Mouse (Mus musculus) erythroblast, embryonic 14.5 days (primary cell): Measurements from ENCODE around the gene Neu4. TPM values are rescaled to one million over a fixed set of nuclear protein-coding genes. Genes with fewer than 3 reads are reported as not detected.
"Not testable (repeated sequence)": the region's sequence is repeated elsewhere in the genome, so short reads cannot be mapped to it uniquely, and the experiment has no call there.

Experiments
- H3K27me3 ChIP-seq: 2 replicates; pipeline ENCODE4 v1.6.1; 2012; ENCODE audit warnings: inconsistent platforms; ENCODE audit not compliant: control insufficient read depth
- H3K36me3 ChIP-seq: 2 replicates; pipeline ENCODE4 v1.6.1; 2012; ENCODE audit warnings: mild to moderate bottlenecking, inconsistent platforms; ENCODE audit not compliant: control insufficient read depth
- H3K4me1 ChIP-seq: 2 replicates; pipeline ENCODE4 v1.6.1; 2012; ENCODE audit warnings: inconsistent platforms; ENCODE audit not compliant: control insufficient read depth
- H3K4me3 ChIP-seq: replicated peaks from 2 replicates; pipeline ENCODE3; 2012; ENCODE audit warnings: moderate library complexity, mild to moderate bottlenecking, inconsistent platforms
- H3K9me3 ChIP-seq: 2 replicates; pipeline ENCODE4 v1.6.1; 2012; ENCODE audit warnings: low read length, inconsistent platforms, mixed read lengths; ENCODE audit not compliant: control insufficient read depth
- GATA1 ChIP-seq: IDR thresholded peaks from 2 replicates; pipeline ENCODE4 v1.6.1; 2012; ENCODE audit warnings: low read length, inconsistent platforms, mixed read lengths
- TAL1 ChIP-seq: IDR thresholded peaks from 3 replicates; pipeline ENCODE4 v1.6.1; 2012; ENCODE audit warnings: low read length, inconsistent platforms, mixed read lengths
- polyA plus RNA-seq: library from polyadenylated mRNA; stranded (reverse); fragments of >175 nt; gene quantifications from 2 replicates; pipeline ENCODE4 v1.2.3, GENCODE M21; 2012

Gene Neu4
- polyA plus RNA-seq, 1 experiment, result not detected

- H3K27me3 ChIP-seq, result no peaks in the 10 kb centered on the region
- no peak for TF ChIP-seq TAL1
- TF ChIP-seq GATA1, result no peak
- H3K4me3 ChIP-seq, result no peak within 1 kb of the TSS
- H3K36me3 ChIP-seq, result no peaks in the 10 kb centered on the region
- H3K9me3 ChIP-seq, result no peaks in the 10 kb centered on the region
- no peaks in the 10 kb centered on the region for H3K4me1 ChIP-seq
Measured at GRCm38 (mm10) chr1:94052373-94052772, 32.1 kb downstream of the Neu4 start, which contains the start of gene Pdcd1. Gene Pdcd1, minus strand, starts transcription at chr1:94052553.

- Histone ChIP-seq H3K36me3 (no peaks in the 10 kb centered on the region), H3K4me1 (no peaks in the 10 kb centered on the region), H3K9me3 (no peaks in the 10 kb centered on the region), H3K27me3 (no peaks in the 10 kb centered on the region), H3K4me3 (no peak overlapping the region)
- no peak for TF ChIP-seq GATA1
- no peak for TF ChIP-seq TAL1
Measured at GRCm38 (mm10) chr1:94053530-94054216, 33.4 kb downstream of the Neu4 start.

- no peak overlapping the region for H3K4me3 ChIP-seq
- no peaks in the 10 kb centered on the region for H3K36me3 ChIP-seq
- H3K27me3 ChIP-seq, result no peaks in the 10 kb centered on the region
- H3K4me1 ChIP-seq, result no peaks in the 10 kb centered on the region
- no peak for TF ChIP-seq GATA1
- TF ChIP-seq TAL1, result no peak
- H3K9me3 ChIP-seq, result no peaks in the 10 kb centered on the region
Measured at GRCm38 (mm10) chr1:94054481-94054880, 34.2 kb downstream of the Neu4 start.

GRCm38 (mm10) chr1:94055966-94056365 is 35.7 kb downstream of the Neu4 start:
- no peaks in the 10 kb centered on the region for H3K4me1 ChIP-seq
- H3K9me3 ChIP-seq, result no peaks in the 10 kb centered on the region
- no peak for TF ChIP-seq TAL1
- no peak for TF ChIP-seq GATA1
- H3K4me3 ChIP-seq, result no peak overlapping the region
- H3K36me3 ChIP-seq, result no peaks in the 10 kb centered on the region
- no peaks in the 10 kb centered on the region for H3K27me3 ChIP-seq

- Histone ChIP-seq H3K9me3 (no peaks in the 10 kb centered on the region), H3K27me3 (no peaks in the 10 kb centered on the region), H3K36me3 (no peaks in the 10 kb centered on the region), H3K4me1 (no peaks in the 10 kb centered on the region), H3K4me3 (no peak overlapping the region)
- no peak for TF ChIP-seq TAL1
- TF ChIP-seq GATA1, result no peak
Measured at GRCm38 (mm10) chr1:94057401-94057800, 37.1 kb downstream of the Neu4 start.

GRCm38 (mm10) chr1:94058281-94058680 is 38.0 kb downstream of the Neu4 start:
- not testable (repeated sequence) for H3K4me3 ChIP-seq, H3K9me3 ChIP-seq, H3K4me1 ChIP-seq, H3K36me3 ChIP-seq, H3K27me3 ChIP-seq

GRCm38 (mm10) chr1:94074756-94075155 is 54.5 kb downstream of the Neu4 start:
- Histone ChIP-seq H3K36me3 (no peaks in the 10 kb centered on the region), H3K4me3 (no peak overlapping the region), H3K9me3 (no peaks in the 10 kb centered on the region), H3K4me1 (no peaks in the 10 kb centered on the region), H3K27me3 (no peaks in the 10 kb centered on the region)
- no peak for TF ChIP-seq TAL1
- TF ChIP-seq GATA1, result no peak

GRCm38 (mm10) chr1:94076702-94077101 is 56.5 kb downstream of the Neu4 start:
- H3K4me1 ChIP-seq, result no peaks in the 10 kb centered on the region
- peaks cover 3% of the 10 kb centered on the region; the same call in 1 of the 2 replicates for H3K27me3 ChIP-seq
- no peaks in the 10 kb centered on the region for H3K36me3 ChIP-seq
- H3K9me3 ChIP-seq, result no peaks in the 10 kb centered on the region
- H3K4me3 ChIP-seq, result no peak overlapping the region
- TF ChIP-seq TAL1 (no peak), GATA1 (no peak)

Other genes starting within 250 kb of the Neu4 start
- 8.8 and 10.0 TPM in 2 replicates for gene Dtymk, start 218.5 kb upstream of the Neu4 start, polyA plus RNA-seq
- gene Ing5, start 216.5 kb upstream of the Neu4 start, polyA plus RNA-seq, result 0.26 and 0.33 TPM in 2 replicates
- 0.13 and 0.14 TPM in 2 replicates for gene D2hgdh, start 195.5 kb upstream of the Neu4 start, polyA plus RNA-seq
- gene Gal3st2, start 159.1 kb upstream of the Neu4 start, polyA plus RNA-seq, result not detected in 2 replicates
- gene Gal3st2b, start 102.1 kb upstream of the Neu4 start, polyA plus RNA-seq, result not detected in 2 replicates
- gene Gal3st2c, start 29.9 kb upstream of the Neu4 start, polyA plus RNA-seq, result 0.01 TPM in 1 of 2 replicates, not detected in the other
- gene Pdcd1, start 32.1 kb downstream of the Neu4 start, polyA plus RNA-seq, result not detected in 2 replicates